Mouse (Mus musculus) myocyte (in vitro differentiated cells): ENCODE data around the gene Zfp277. TPM values are rescaled to one million over a fixed set of nuclear protein-coding genes. Genes with fewer than 3 reads are reported as not detected.

ENCODE experiments used
- H3K27me3 ChIP-seq: one replicate; pipeline ENCODE4 v1.6.1; 2011; ENCODE audit not compliant: control insufficient read depth, insufficient read depth, insufficient read length
- H3K36me3 ChIP-seq: one replicate; pipeline ENCODE4 v1.6.1; 2011; ENCODE audit not compliant: control insufficient read depth, insufficient read depth
- H3K4me2 ChIP-seq: one replicate; pipeline ENCODE4 v1.6.1; 2011; ENCODE audit warnings: low read depth, control low read depth
- H3K4me3 ChIP-seq: one replicate; pipeline ENCODE4 v1.5.1; 2011; ENCODE audit warnings: mild to moderate bottlenecking, control low read depth, moderate library complexity
- H3K79me2 ChIP-seq: one replicate; pipeline ENCODE4 v1.6.1; 2011; ENCODE audit not compliant: control insufficient read depth, insufficient read depth
- H3ac ChIP-seq: one replicate; pipeline ENCODE4 v1.6.1; 2011; ENCODE audit not compliant: control insufficient read depth, insufficient read length
- CEBPB ChIP-seq: IDR thresholded peaks from 2 replicates; pipeline ENCODE4 v1.6.1; 2011; ENCODE audit warnings: mild to moderate bottlenecking, moderate library complexity; ENCODE audit not compliant: poor library complexity, insufficient read depth, severe bottlenecking
- E2F4 ChIP-seq: IDR thresholded peaks from one replicate; pipeline ENCODE4 v1.6.1; 2011; ENCODE audit warnings: mild to moderate bottlenecking, control low read depth, moderate library complexity; ENCODE audit not compliant: insufficient read depth
- MAX ChIP-seq: IDR thresholded peaks from one replicate; pipeline ENCODE4 v1.6.1; 2011; ENCODE audit warnings: low read depth, mild to moderate bottlenecking, control low read depth
- MYOD1 ChIP-seq, 3 experiments: IDR thresholded peaks; one replicate each; pipeline ENCODE4 v1.6.1; 2011; ENCODE audit warnings: control low read depth in 2 of 3, low read depth in 2 of 3, mild to moderate bottlenecking in 2 of 3, moderate library complexity in 1 of 3; ENCODE audit not compliant: insufficient read length in 2 of 3, control insufficient read depth in 1 of 3
- MYOG ChIP-seq, 3 experiments: IDR thresholded peaks; one replicate each; pipeline ENCODE4 v1.6.1; 2011; ENCODE audit warnings: control low read depth in 2 of 3, low read depth in 2 of 3, mild to moderate bottlenecking in 2 of 3; ENCODE audit not compliant: insufficient read length in 2 of 3, control insufficient read depth in 1 of 3, insufficient read depth in 1 of 3
- POLR2A ChIP-seq: IDR thresholded peaks from one replicate; pipeline ENCODE4 v1.6.1; 2011; ENCODE audit warnings: low read depth, mild to moderate bottlenecking, control low read depth, moderate library complexity; ENCODE audit not compliant: insufficient read length
- POLR2AphosphoS2 ChIP-seq: IDR thresholded peaks from one replicate; pipeline ENCODE4 v1.6.1; 2011; ENCODE audit warnings: low read depth, control low read depth; ENCODE audit not compliant: insufficient read length
- REST ChIP-seq: IDR thresholded peaks from one replicate; pipeline ENCODE4 v1.6.1; 2011; ENCODE audit warnings: mild to moderate bottlenecking, control low read depth, moderate library complexity; ENCODE audit not compliant: insufficient read depth, insufficient read length
- SRF ChIP-seq: IDR thresholded peaks from one replicate; pipeline ENCODE4 v1.6.1; 2011; ENCODE audit warnings: low read depth; ENCODE audit not compliant: control insufficient read depth, insufficient read length
- TCF12 ChIP-seq: IDR thresholded peaks from one replicate; pipeline ENCODE4 v1.6.1; 2011; ENCODE audit warnings: mild to moderate bottlenecking, control low read depth; ENCODE audit not compliant: poor library complexity, insufficient read depth, severe bottlenecking
- TCF3 ChIP-seq: IDR thresholded peaks from one replicate; pipeline ENCODE4 v1.6.1; 2011; ENCODE audit warnings: low read depth, control low read depth; ENCODE audit not compliant: insufficient read length
- USF1 ChIP-seq: IDR thresholded peaks from one replicate; pipeline ENCODE4 v1.6.1; 2011; ENCODE audit warnings: low read depth, mild to moderate bottlenecking, control low read depth, moderate library complexity
- polyA plus RNA-seq: library from polyadenylated mRNA; unstranded; fragments of >200 nt; fragmentation: generic; extraction: Trizol; gene quantifications from one replicate; pipeline ENCODE4 v1.2.1, GENCODE M21; 2012; ENCODE audit warnings: missing spikeins

Gene Zfp277
- 12.0 TPM for polyA plus RNA-seq

DNA sequence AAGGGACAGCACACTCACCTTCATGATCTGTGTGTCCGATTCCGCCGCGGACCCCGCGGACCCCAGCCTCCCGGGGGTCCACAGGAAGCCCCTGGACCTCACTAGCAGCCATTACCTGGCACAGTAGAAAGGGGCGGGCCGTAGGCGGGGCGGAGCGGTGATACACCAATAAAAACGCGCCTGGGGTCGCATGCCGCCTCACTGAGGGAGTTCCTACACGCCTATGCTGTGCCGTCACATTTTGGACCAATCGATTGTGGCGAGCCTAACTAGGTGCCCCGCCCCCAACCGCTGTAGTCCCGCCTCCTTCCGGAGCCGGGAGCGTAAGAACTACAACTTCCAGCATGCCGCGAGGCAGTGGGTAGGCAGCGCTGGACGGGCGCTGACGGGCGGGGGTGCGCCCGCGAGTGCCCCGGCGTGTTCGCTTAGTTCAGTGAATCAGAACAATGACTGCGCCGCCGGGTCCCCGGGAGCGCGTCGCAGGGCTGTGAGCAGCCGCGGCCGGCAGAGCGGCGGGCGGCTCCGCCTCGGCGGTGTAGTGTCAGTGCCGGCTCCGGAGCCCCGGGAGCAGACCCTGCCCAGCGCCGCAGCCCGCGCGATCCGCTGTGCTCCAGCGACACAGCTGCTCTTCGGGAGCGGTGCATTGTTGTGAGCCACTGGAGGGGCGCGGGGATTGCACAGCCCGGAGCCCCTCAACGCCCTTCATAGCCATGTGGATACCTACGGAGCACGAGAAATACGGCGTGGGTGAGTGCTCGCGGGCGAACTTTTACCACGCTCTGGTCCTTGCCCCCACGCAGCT is at the start of gene Zfp277, which contains the start of gene Dock4:
Gene Zfp277 (minus strand): TSS at position 255 of the 802 bp plus-strand sequence.
Gene Dock4 (plus strand): TSS at position 305 of the 802 bp plus-strand sequence.
- Histone ChIP-seq H3K4me3 (peak within 1 kb of the TSS; percentile 67), H3K79me2 (peaks cover 4% of the 10 kb centered on the region), H3K4me2 (peak within 1 kb of the TSS; percentile 89), H3ac (peak within 1 kb of the TSS; percentile 47), H3K27me3 (no peaks in the 10 kb centered on the region), H3K36me3 (no peaks in the 10 kb centered on the region)
- no peak for TF ChIP-seq USF1
- peak in 1 of 3 experiments; percentile 54 for TF ChIP-seq MYOD1 (IDR thresholded peaks at IDR 0.05; ENCODE audit: control insufficient read depth in 1 of 3, insufficient read length in 2 of 3, low read depth in 2 of 3)
- no peak for TF ChIP-seq E2F4
- no peak for TF ChIP-seq POLR2AphosphoS2
- no peak for TF ChIP-seq MAX
- TF ChIP-seq POLR2A = peak; percentile 70
- no peak for TF ChIP-seq REST
- peak in 1 of 3 experiments; percentile 26 for TF ChIP-seq MYOG (IDR thresholded peaks at IDR 0.05; ENCODE audit: control insufficient read depth in 1 of 3, insufficient read depth in 1 of 3, insufficient read length in 2 of 3, low read depth in 2 of 3)
- peak; percentile 52 for TF ChIP-seq SRF
- peak; percentile 1 for TF ChIP-seq TCF3
- no peak for TF ChIP-seq CEBPB

DNA sequence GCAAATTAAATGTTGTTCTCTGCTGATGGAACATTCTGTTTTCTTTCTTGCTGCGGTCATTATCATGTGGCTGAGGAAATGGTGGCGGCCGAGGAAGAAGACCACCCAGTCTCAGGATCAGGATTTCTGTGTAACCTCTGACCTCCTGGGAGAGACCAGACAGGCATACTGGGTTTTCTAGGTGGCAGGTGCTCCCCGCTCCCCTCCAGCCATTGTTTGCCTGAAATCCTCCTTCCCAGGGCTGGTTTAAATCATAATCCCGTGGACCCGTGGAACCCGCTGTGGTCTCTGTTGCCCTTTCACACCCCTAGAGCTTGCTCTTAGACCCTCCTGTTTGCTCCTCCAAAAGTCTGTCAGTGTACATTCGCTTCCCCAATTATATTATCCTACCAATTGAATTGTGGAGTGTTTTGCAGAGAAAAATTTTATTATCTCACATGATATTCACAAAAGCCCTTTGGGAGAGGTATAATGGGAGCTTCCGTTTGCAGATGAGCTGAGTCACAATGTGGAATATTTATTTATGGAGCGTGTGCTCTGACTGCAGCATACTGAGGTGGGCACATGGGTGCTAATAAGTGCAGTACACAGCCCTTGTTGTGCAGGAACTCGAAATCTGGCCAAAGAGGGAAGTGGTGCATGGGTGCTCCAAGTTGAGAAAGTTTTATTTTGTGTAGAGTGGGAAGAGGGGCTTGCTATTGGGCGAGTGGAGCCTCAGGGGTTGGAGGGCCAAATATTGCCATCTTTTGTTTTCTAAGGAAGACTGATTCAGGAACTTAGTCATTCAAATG is 40.5 kb upstream of the Zfp277 start:
- H3K36me3 ChIP-seq = no peaks in the 10 kb centered on the region
- H3K4me3 ChIP-seq = no peak overlapping the region
- TF ChIP-seq TCF3 (no peak), TCF12 (no peak), USF1 (no peak)
- no peak overlapping the region for H3ac ChIP-seq
- no peaks in the 10 kb centered on the region for H3K79me2 ChIP-seq
- H3K4me2 ChIP-seq = no peak overlapping the region
- H3K27me3 ChIP-seq = no peaks in the 10 kb centered on the region

DNA sequence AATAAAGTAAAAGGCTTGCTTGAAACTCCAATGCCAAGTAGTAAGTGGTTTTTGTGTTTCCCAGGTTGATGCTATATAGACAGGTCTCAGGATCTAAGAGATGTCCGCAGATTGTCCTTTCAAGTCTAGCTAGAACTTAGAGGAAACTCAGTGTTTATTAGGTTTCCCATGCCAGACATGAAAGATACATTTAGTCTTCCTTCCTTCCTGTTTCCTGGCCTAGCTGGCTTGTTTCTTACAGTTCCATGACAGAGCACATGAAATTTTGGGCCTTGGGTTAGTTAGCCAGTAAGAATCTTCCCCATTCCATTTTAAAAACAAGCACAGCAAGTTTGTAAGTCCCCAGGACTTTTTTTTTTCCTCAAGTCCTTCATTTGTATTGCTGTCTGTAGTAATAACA is 39.5 kb upstream of the Zfp277 start:
- Histone ChIP-seq H3K36me3 (no peaks in the 10 kb centered on the region), H3K27me3 (no peaks in the 10 kb centered on the region), H3K79me2 (no peaks in the 10 kb centered on the region), H3K4me3 (no peak overlapping the region), H3K4me2 (no peak overlapping the region), H3ac (no peak overlapping the region)
- TF ChIP-seq POLR2AphosphoS2 = no peak
- TF ChIP-seq CEBPB = no peak
- TF ChIP-seq TCF12 = no peak
- no peak for TF ChIP-seq POLR2A
- TF ChIP-seq USF1 = no peak
- no peak for TF ChIP-seq SRF
- TF ChIP-seq TCF3 = no peak
- TF ChIP-seq MAX = no peak

DNA sequence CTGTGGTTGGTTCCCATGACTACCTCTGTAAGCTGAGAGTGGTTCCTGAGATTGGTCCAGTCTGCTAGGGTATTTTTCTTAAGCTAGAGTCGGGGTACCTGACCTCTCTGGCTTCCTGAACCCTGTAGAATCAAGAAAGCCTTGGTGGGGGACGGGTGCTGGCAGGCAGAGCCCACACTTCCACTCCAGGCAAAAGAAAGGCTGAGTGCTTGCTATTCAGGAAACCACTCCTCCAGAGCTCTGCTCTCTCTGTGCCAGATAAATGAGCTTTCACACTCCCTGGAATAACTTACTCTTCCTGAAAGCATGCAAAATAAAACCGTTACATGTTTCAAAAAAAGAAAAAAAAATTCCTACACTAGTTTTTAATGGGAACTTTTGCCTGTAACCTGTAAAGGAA is 38.5 kb upstream of the Zfp277 start:
- no peak for TF ChIP-seq TCF3
- no peak for TF ChIP-seq CEBPB
- TF ChIP-seq SRF = no peak
- no peak for TF ChIP-seq REST
- TF ChIP-seq E2F4 = no peak
- TF ChIP-seq MYOG (IDR thresholded peaks at IDR 0.05; ENCODE audit: control insufficient read depth in 1 of 3, insufficient read depth in 1 of 3, insufficient read length in 2 of 3, low read depth in 2 of 3) = no peak
- TF ChIP-seq POLR2A = no peak
- no peak for TF ChIP-seq USF1
- no peak for TF ChIP-seq POLR2AphosphoS2
- TF ChIP-seq MAX = no peak
- no peaks in the 10 kb centered on the region for H3K36me3 ChIP-seq
- no peak overlapping the region for H3K4me2 ChIP-seq

More for the DNA sequence above, 38.5 kb upstream of the Zfp277 start:
- H3K4me3 ChIP-seq = no peak overlapping the region
- H3K79me2 ChIP-seq = no peaks in the 10 kb centered on the region
- no peak overlapping the region for H3ac ChIP-seq
- H3K27me3 ChIP-seq = no peaks in the 10 kb centered on the region
